Mouse (Mus musculus) testis, adult 2 months (tissue): Measurements from ENCODE around the gene Hist3h2ba.

ENCODE experiments used
- CTCF ChIP-seq: fragments of 200-500 bp; IDR thresholded peaks from 2 replicates; pipeline ENCODE4 v1.5.1; 2012; ENCODE audit warnings: low read depth, mild to moderate bottlenecking, inconsistent platforms, low read length, moderate library complexity; ENCODE audit not compliant: control insufficient read depth, insufficient read depth, insufficient replicate concordance
- POLR2A ChIP-seq: fragments of 200-500 bp; IDR thresholded peaks from 2 replicates; pipeline ENCODE4 v1.6.1; 2012; ENCODE audit warnings: low read depth, mild to moderate bottlenecking, inconsistent platforms, low read length, moderate library complexity; ENCODE audit not compliant: control insufficient read depth

DNA sequence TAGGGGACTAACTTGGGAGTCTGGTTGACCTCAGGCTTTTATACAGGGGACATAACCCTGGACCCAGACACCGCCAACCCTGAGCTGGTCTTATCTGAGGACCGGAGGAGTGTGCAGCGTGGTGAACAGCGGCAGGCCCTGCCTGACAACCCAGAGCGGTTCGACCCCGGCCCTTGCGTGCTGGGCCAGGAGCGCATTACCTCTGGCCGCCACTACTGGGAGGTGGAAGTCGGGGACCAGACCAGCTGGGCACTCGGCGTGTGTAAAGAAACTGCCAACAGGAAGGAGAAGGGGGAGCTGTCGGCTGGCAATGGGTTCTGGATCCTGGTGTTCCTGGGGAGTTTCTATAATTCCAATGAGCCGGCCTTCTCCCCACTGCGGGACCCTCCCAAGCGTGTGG is 41.4 kb downstream of the Hist3h2ba start:
- TF ChIP-seq CTCF = no peak
- no peak for TF ChIP-seq POLR2A
